Mouse (Mus musculus): Measurements from ENCODE around the gene Anp32a. TPM values are rescaled to one million over a fixed set of nuclear protein-coding genes. Genes with fewer than 3 reads are reported as not detected.

Anp32a gene
- polyA plus RNA-seq (2015; fragmentation: Nextera tagmentation; extraction: Ambion mirVana) = 149 and 172 TPM in 2 replicates

DNA sequence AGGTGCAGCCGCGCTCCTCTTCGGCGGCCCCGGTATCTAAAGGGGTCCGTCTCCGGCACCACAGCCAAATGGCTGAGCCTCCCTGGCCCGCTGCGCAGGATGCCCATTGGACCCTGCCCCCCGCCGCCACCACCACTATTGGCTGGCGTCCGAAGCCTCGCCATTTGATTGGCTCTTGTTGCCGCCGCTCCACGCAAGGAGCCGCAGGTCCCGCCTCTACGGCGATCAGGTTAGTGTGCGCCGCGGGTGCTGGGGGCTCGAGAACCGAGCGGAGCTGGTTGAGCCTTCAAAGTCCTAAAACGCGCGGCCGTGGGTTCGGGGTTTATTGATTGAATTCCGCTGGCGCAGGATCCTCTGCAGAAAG lies at the start of gene Anp32a:
TSS of gene Anp32a (plus strand) at position 171 of the 364 bp plus-strand sequence.
- ATAC-seq (ENCODE audit: low FRiP score) = peak; percentile 91
- WGBS = under 1% methylated on average over 34 of the region's 34 CpGs

DNA sequence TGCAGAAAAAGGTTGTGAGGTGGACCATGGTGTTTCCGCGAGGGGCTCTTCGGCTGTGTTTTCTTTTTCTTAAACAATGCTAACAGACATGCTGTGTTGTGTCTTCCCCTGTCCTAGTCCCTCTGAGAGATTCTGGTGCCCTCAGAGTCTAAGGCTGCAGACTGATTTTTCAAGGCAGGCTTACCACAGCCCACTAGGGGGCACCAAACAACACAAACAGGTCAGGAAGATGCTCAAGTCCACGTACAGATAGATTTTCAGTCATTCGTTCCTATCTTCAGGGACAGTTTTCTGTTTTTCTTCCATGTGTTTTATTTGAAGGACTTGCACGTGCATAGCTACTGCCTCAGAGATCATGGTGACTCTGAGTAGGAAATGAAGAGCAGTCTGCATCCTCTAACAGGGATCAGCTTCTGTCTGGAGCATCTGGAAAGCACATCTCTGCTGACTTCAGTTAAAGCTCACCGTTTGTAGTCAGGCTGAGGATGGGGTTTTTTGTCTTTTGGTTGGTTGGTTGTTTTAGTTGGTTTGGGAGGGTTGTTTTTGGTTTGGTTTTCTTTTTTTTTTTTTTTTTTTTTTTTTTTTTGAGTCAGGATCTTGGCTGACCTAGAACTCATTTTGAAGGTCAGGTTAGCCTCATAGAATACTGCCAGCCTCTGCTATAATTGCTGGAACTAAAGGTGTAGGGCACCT lies 45.9 kb upstream of the Anp32a start:
- H3K27ac ChIP-seq = no peak overlapping the region
- H3K4me2 ChIP-seq = no peak overlapping the region
- no peaks in the 10 kb centered on the region; the same call in 1 of the 2 replicates for H3K4me1 ChIP-seq (replicated peaks)
- no peaks in the 10 kb centered on the region for H3K27me3 ChIP-seq
- H3K4me3 ChIP-seq = no peak overlapping the region
- H3K9ac ChIP-seq = no peak overlapping the region
- ATAC-seq (ENCODE audit: low FRiP score) = no peak
- H3K36me3 ChIP-seq = no peaks in the 10 kb centered on the region
- 26% methylated on average over 7 of the region's 7 CpGs for WGBS
- H3K9me3 ChIP-seq = no peaks in the 10 kb centered on the region

More for the DNA sequence above, at the start of gene Anp32a:
- peak within 1 kb of the TSS; percentile 99 for H3K9ac ChIP-seq
- H3K27me3 ChIP-seq = no peaks in the 10 kb centered on the region
- H3K4me1 ChIP-seq (replicated peaks) = peaks cover 30% of the 10 kb centered on the region
- H3K27ac ChIP-seq = peak within 1 kb of the TSS; percentile 100
- peak within 1 kb of the TSS; percentile 77 for H3K4me2 ChIP-seq
- no peaks in the 10 kb centered on the region for H3K9me3 ChIP-seq
- peak within 1 kb of the TSS; percentile 87 for H3K4me3 ChIP-seq
- no peaks in the 10 kb centered on the region for H3K36me3 ChIP-seq

DNA sequence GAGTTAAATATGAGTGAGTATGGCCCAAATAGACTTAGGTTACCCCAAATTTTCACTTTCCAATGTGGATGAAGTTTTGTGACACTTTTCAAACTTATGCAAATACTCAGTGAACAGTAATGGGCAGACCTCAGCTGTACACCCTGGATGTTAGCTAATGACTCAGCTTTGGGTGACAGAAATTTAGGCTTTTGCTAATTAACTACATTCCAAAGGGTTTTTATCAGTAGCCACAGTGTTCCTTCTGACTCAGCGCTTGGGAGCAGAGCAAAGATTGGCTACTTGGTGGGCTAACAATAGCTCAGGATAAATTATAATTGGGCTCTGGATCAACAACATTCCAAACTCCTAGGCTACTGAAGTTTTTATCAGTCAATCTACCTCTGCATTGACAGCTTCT lies 44.2 kb upstream of the Anp32a start:
- no peak for ATAC-seq (ENCODE audit: low FRiP score)
- whole genome bisulfite sequencing = 65% methylated on average over 1 of the region's 1 CpGs
- Histone ChIP-seq H3K9ac (no peak overlapping the region), H3K4me3 (no peak overlapping the region), H3K4me1 (replicated peaks) (no peaks in the 10 kb centered on the region; the same call in 1 of the 2 replicates), H3K36me3 (no peaks in the 10 kb centered on the region), H3K27ac (no peak overlapping the region), H3K9me3 (no peaks in the 10 kb centered on the region), H3K4me2 (no peak overlapping the region), H3K27me3 (no peaks in the 10 kb centered on the region)

DNA sequence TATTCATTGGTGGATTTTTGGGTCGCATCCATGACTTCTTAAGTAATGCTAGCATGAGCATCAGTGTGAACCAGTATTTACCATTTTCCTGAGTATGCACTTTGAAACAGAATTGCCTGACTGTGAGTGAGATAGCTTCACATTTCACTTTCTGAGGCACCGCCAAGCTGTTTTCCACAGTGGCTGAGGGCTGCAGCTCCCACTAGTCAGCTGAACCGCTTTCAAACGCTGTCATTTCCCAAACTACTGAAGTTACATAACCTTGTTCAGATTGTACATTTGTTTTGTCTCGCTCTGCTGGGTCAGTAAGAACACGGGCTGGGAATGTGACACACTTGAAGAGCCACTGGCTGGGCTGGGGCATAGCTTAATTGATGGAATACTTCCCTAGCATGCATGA lies 25.5 kb upstream of the Anp32a start:
- H3K4me3 ChIP-seq = no peak overlapping the region
- no peaks in the 10 kb centered on the region for H3K4me1 ChIP-seq (replicated peaks)
- no peak overlapping the region for H3K4me2 ChIP-seq
- H3K27me3 ChIP-seq = no peaks in the 10 kb centered on the region
- no peaks in the 10 kb centered on the region for H3K36me3 ChIP-seq
- ATAC-seq (ENCODE audit: low FRiP score) = no peak
- no peak overlapping the region for H3K27ac ChIP-seq
- WGBS = 88% methylated on average over 6 of the region's 6 CpGs
- H3K9ac ChIP-seq = no peak overlapping the region
- H3K9me3 ChIP-seq = no peaks in the 10 kb centered on the region

DNA sequence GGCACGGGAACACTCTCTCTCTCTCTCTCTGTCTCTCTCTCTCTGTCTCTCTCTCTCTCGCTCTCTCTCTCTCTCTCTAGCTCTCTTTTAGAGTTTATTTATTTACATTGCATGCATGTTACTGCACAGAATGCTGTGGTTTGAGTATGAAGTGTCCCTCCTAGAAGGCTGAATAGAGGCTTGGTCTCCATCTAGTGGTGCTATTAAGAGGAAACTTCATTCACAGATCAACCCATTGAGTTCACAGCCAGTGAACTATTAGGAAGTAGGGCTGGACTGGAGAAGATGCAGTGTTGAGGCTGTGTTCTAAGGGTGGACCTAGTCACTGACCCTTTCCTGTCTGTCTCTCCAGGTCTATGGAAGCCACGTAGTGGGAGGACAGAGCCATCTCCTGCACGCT lies 22.4 kb upstream of the Anp32a start:
- Histone ChIP-seq H3K4me1 (replicated peaks) (no peaks in the 10 kb centered on the region), H3K4me2 (no peak overlapping the region), H3K27ac (no peak overlapping the region), H3K36me3 (no peaks in the 10 kb centered on the region), H3K4me3 (no peak overlapping the region), H3K9ac (no peak overlapping the region), H3K27me3 (no peaks in the 10 kb centered on the region), H3K9me3 (no peaks in the 10 kb centered on the region)
- no peak for ATAC-seq (ENCODE audit: low FRiP score)
- 88% methylated on average over 4 of the region's 4 CpGs for WGBS

DNA sequence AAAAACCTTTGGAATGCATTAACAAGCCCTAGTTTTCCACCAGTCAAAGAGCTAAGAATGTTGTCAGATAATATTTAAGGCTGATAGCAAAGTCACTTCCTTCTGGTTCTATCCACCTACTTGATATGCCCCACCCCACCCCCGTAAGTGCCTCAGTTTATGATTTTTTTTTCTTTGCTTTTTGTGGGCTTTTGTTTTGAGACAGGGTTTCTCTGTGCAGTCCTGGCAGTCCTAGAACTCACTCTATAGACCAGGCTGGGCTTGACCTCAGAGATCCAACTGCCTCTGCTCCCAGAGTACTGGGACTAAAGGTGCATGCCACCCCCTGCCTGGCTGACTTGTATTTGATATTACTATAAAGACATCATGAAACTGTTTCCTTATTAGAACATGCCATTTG lies 17.3 kb upstream of the Anp32a start:
- Histone ChIP-seq H3K27me3 (no peaks in the 10 kb centered on the region), H3K4me1 (replicated peaks) (no peaks in the 10 kb centered on the region), H3K36me3 (no peaks in the 10 kb centered on the region), H3K9ac (no peak overlapping the region), H3K27ac (no peak overlapping the region), H3K4me2 (no peak overlapping the region), H3K9me3 (no peaks in the 10 kb centered on the region), H3K4me3 (no peak overlapping the region)
- no peak for ATAC-seq (ENCODE audit: low FRiP score)
- 79% methylated on average over 1 of the region's 1 CpGs for WGBS

DNA sequence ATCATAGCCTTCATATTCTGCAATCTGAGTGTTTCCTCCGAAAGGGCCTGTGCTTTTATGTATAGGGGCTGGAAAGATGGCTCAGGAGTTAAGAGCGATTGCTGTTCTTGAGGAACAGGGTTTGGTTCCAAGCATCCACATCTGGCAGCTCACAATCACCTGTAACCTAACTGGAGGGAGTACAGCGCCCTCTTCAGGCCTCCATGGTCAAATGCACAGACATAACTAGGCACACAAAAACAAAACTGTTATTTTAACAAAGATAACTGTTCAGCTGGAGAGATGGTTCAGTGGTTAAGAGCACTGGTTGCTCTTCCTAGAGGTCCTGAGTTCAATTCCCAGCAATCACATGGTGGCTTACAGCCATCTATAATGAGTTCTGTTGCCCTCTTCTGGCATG lies 15.1 kb upstream of the Anp32a start:
- no peaks in the 10 kb centered on the region for H3K36me3 ChIP-seq
- H3K9ac ChIP-seq = no peak overlapping the region
- WGBS = 77% methylated on average over 3 of the region's 3 CpGs
- H3K4me2 ChIP-seq = no peak overlapping the region
- H3K9me3 ChIP-seq = no peaks in the 10 kb centered on the region
- no peak overlapping the region for H3K4me3 ChIP-seq
- H3K27me3 ChIP-seq = no peaks in the 10 kb centered on the region
- no peak overlapping the region for H3K27ac ChIP-seq
- ATAC-seq (ENCODE audit: low FRiP score) = no peak
- no peaks in the 10 kb centered on the region for H3K4me1 ChIP-seq (replicated peaks)

DNA sequence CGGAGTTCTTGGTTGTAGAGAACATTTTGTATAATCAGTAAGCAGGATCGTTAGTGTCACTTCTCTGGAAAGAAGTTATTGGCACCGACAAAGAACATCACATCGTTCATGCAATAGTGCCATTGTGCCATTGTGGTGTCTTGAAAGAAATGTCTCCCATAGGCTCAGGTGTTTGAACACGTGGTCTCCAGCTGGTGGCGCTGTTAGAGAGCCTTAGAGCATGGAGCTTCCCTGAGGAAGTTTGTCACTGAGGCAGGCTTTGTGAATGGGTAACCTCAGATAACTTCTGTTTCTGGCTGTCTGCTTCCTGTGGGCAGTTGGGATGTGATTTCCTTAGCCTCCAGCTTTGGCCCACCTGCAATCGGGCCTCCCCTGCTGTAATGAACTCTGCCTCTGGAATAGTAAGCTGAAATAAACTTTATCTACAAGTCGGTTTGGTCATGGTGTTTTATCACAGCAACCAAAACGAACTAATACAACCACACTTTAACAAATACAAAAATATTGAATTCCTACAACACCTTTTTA lies 6.7 kb upstream of the Anp32a start:
- 93% methylated on average over 9 of the region's 9 CpGs for WGBS
- H3K4me3 ChIP-seq = no peak overlapping the region

DNA sequence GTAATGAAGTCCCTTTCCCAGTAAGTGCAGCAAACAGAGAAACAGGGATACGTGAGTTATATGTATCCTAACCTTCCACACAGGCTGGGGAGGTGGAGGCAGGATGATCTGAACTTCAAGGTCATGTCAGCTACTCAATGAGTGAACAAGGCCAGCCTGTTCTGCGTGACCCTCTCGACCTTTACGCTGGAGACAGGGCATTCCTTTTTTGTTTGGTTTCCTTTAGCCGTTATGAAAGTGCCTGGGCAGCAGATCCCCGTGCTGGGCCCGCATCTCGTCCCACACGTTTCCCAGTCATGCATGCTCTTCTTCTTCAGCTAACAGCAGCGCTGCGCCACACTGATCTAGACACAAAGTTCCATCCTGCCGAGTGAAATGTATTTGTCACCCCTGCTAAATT lies 5.7 kb upstream of the Anp32a start:
- no peak overlapping the region for H3K9ac ChIP-seq
- no peak overlapping the region for H3K27ac ChIP-seq
- H3K4me3 ChIP-seq = no peak overlapping the region
- H3K4me1 ChIP-seq (replicated peaks) = peaks cover 16% of the 10 kb centered on the region
- no peaks in the 10 kb centered on the region for H3K9me3 ChIP-seq
- 41% methylated on average over 12 of the region's 12 CpGs for whole genome bisulfite sequencing
- H3K4me2 ChIP-seq = no peak overlapping the region
- H3K36me3 ChIP-seq = no peaks in the 10 kb centered on the region
- no peak for ATAC-seq (ENCODE audit: low FRiP score)
- no peaks in the 10 kb centered on the region for H3K27me3 ChIP-seq

More for the DNA sequence above, 6.7 kb upstream of the Anp32a start:
- Histone ChIP-seq H3K27ac (no peak overlapping the region), H3K4me2 (no peak overlapping the region), H3K36me3 (no peaks in the 10 kb centered on the region), H3K27me3 (no peaks in the 10 kb centered on the region), H3K9me3 (no peaks in the 10 kb centered on the region), H3K4me1 (replicated peaks) (peaks cover 10% of the 10 kb centered on the region), H3K9ac (no peak overlapping the region)
- no peak for ATAC-seq (ENCODE audit: low FRiP score)

DNA sequence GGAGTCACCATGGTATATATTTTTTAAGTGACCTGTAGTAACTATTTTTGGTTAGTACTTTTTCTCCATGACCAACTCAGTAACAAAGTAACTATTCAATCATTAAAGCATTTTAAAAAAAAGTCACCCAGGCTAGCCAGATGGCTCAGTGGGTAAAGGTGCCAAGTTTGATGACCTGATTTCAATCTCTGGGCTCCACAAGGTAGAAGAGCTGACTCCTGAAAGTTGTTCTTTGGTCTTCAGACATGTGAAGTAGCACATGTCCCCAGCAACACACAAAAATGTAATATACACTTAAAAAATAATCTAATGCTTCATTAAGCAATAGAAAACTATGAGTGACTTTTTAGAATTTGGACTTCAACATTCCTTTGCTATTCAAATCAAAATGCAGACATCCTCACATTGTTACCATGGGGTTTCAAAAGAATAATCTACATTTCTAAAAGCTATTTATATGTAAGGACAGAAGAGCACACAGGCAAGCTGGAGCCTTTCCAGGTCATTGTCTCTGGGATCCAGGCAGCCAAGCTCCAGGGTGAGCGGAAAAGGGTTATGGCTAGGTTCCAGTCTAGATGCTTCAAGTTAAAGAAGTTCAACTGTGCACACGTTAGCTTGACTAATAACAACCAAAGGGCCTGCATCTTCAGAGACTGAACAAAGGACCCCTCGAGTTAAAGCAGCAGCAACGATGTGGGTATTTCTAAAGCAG lies 3.0 kb upstream of the Anp32a start:
- no peak overlapping the region for H3K9ac ChIP-seq
- no peaks in the 10 kb centered on the region for H3K36me3 ChIP-seq
- H3K4me2 ChIP-seq = no peak overlapping the region
- H3K4me3 ChIP-seq = no peak overlapping the region
- H3K27me3 ChIP-seq = no peaks in the 10 kb centered on the region
- no peak for ATAC-seq (ENCODE audit: low FRiP score)
- H3K9me3 ChIP-seq = no peaks in the 10 kb centered on the region
- no peak overlapping the region; the same call in 1 of the 2 replicates for H3K27ac ChIP-seq
- WGBS = 55% methylated on average over 4 of the region's 4 CpGs
- peaks cover 16% of the 10 kb centered on the region for H3K4me1 ChIP-seq (replicated peaks)

DNA sequence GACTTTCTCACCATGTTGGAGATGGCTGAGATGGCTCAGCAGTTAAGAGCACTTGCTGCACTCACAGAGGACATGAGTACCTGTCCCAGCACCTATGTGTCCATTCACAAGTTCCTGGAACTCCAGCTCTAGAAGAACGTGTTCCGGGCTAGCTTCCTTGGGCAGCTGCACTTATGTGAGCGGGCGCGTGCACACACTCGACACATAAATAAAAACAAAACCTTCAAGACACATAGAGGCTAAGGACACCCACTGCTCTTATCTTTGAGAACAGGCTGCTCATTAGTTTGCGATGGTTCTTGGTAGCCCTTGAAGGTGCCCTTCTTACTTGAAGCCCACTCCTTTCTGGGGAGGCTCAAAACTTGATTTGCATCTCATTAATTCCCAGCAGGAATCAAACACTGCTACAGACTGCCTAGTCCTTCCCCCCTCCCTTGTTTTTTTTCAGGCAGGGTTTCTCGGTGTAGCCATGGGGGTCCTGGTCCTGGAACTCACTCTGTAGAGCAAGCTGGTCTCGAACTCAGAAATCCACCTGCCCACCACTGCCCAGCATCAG lies 2.4 kb upstream of the Anp32a start:
- 66% methylated on average over 9 of the region's 9 CpGs for WGBS
- Histone ChIP-seq H3K9ac (no peak overlapping the region), H3K27me3 (no peaks in the 10 kb centered on the region)

DNA sequence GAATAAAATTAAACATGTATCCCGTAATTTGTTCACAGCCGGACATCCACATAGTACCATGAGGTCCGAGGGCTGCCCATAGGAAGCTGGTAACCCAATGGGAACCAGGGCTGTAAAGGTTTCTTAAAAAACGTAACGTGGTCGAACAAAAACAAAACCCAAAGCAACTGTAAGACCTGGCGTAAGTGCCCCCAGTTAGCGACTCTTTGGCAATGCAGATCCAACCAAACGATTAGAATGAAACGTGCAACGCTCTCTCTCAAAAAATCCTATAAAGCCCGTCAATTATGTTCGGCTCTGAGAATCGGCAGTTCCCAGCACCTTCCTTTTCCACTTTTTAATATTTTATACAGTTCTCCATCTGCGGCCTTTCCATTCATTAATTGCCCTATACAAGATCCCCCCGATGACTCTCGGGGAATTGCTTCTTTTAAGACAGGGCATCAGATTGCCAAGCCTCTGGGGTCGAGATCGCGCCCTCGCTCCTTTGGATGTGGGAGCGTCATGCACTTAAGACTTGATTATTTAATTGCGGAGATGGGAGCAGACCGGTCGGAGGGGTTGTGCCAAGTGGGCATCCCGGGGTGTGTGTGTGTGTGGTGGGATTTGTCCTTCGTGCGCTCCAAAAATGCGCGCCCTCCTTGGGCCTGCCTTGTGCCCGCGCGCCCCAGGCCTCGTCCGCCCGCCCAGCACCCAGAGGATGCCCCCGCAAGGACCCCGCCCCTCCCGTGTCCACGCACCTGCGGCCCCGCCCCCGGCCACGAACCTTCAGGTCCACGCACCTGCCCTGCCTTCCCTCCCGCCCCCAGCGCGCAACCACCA lies 581 bp upstream of the Anp32a start:
- H3K9ac ChIP-seq = peak overlapping the region; percentile 99
- no peaks in the 10 kb centered on the region for H3K9me3 ChIP-seq
- ATAC-seq (ENCODE audit: low FRiP score) = peak; percentile 50
- under 1% methylated on average over 44 of the region's 48 CpGs for WGBS
- peak overlapping the region; percentile 87 for H3K4me3 ChIP-seq
- H3K4me2 ChIP-seq = peak overlapping the region; percentile 77
- H3K27me3 ChIP-seq = no peaks in the 10 kb centered on the region
- peak overlapping the region; percentile 100 for H3K27ac ChIP-seq
- H3K36me3 ChIP-seq = no peaks in the 10 kb centered on the region
- peaks cover 24% of the 10 kb centered on the region for H3K4me1 ChIP-seq (replicated peaks)

More for the DNA sequence above, 2.4 kb upstream of the Anp32a start:
- Histone ChIP-seq H3K36me3 (no peaks in the 10 kb centered on the region), H3K4me2 (no peak overlapping the region), H3K9me3 (no peaks in the 10 kb centered on the region), H3K4me1 (replicated peaks) (peaks cover 16% of the 10 kb centered on the region), H3K4me3 (no peak overlapping the region), H3K27ac (no peak overlapping the region; the same call in 1 of the 2 replicates)
- ATAC-seq (ENCODE audit: low FRiP score) = no peak

Data from hindbrain, embryonic 13.5 days (tissue).